Mouse (Mus musculus) adrenal gland, adult 18-20 months (tissue): ENCODE measurements around the gene Aanat. TPM values are rescaled to one million over a fixed set of nuclear protein-coding genes. Genes with fewer than 3 reads are reported as not detected.
A peak's percentile ranks its signal among the peaks of the same experiment; 100 is the strongest.

Experiments used
- DNase-seq, 2 experiments: peaks; one replicate each; pipeline ENCODE4 v3.0.0; 2021 to 2022; ENCODE audit warnings: low spot score in 2 of 2
- long read RNA-seq, 2 experiments: library from polyadenylated mRNA; stranded (forward); transcript quantifications; one replicate each; pipeline ENCODE4 v2.0.0; 2021
- total RNA-seq, 2 experiments: library from RNA; stranded (reverse); gene quantifications; 1 replicate in 1 of 2; 2 replicates in 1 of 2; pipeline ENCODE4 v1.2.3; 2021

The Aanat gene
- total RNA-seq: not detected
- long read RNA-seq, experiment 1: 0 reads
- long read RNA-seq, experiment 2: 0 reads

GRCm38 (mm10) chr11:116586310-116586709 is at the start of gene Aanat:
Aanat (plus strand) TSS chr11:116586432.
- DNase-seq: no peak

- DNase-seq: no peak
Measured at GRCm38 (mm10) chr11:116536685-116537084, 49.5 kb upstream of the Aanat start.

GRCm38 (mm10) chr11:116537388-116537787 is 48.8 kb upstream of the Aanat start:
- DNase-seq: no peak

- no peak for DNase-seq
Measured at GRCm38 (mm10) chr11:116538142-116538735, 48.0 kb upstream of the Aanat start.

- no peak for DNase-seq
Measured at GRCm38 (mm10) chr11:116541183-116541582, 45.0 kb upstream of the Aanat start.

- no peak for DNase-seq
Measured at GRCm38 (mm10) chr11:116543110-116543509, 43.1 kb upstream of the Aanat start.

- no peak for DNase-seq
Measured at GRCm38 (mm10) chr11:116547296-116548060, 38.8 kb upstream of the Aanat start.

- DNase-seq: no peak
Measured at GRCm38 (mm10) chr11:116548780-116549179, 37.5 kb upstream of the Aanat start.

GRCm38 (mm10) chr11:116549273-116550038 is 36.8 kb upstream of the Aanat start:
- no peak for DNase-seq

GRCm38 (mm10) chr11:116550748-116551147 is 35.5 kb upstream of the Aanat start:
- no peak for DNase-seq

GRCm38 (mm10) chr11:116552194-116552593 is 34.0 kb upstream of the Aanat start:
- no peak for DNase-seq

GRCm38 (mm10) chr11:116554171-116554878 is 31.9 kb upstream of the Aanat start:
- DNase-seq: no peak

- no peak for DNase-seq
Measured at GRCm38 (mm10) chr11:116555572-116555971, 30.7 kb upstream of the Aanat start.

GRCm38 (mm10) chr11:116556308-116556707 is 29.9 kb upstream of the Aanat start:
- no peak for DNase-seq

GRCm38 (mm10) chr11:116565283-116566041 is 20.8 kb upstream of the Aanat start:
- DNase-seq: no peak

GRCm38 (mm10) chr11:116567531-116567930 is 18.7 kb upstream of the Aanat start:
- DNase-seq: no peak

- DNase-seq: no peak
Measured at GRCm38 (mm10) chr11:116570821-116571220, 15.4 kb upstream of the Aanat start.

- peak; percentile 47 to 65 for DNase-seq
Measured at GRCm38 (mm10) chr11:116571767-116572679, 14.2 kb upstream of the Aanat start.
